Mouse (Mus musculus) 416B (cell line): Measurements from ENCODE around the gene Zfhx3.

Experiments used
- DNase-seq: peaks from one replicate; pipeline ENCODE4 v3.0.0; 2011; ENCODE audit warnings: low read depth

Gene Zfhx3

GRCm38 (mm10) chr8:108798012-108798411 is 855.6 kb downstream of the Zfhx3 start:
- DNase-seq = no peak

GRCm38 (mm10) chr8:108799250-108799649 is 856.8 kb downstream of the Zfhx3 start:
- no peak for DNase-seq

GRCm38 (mm10) chr8:108800357-108800756 is 857.9 kb downstream of the Zfhx3 start:
- no peak for DNase-seq

GRCm38 (mm10) chr8:108803017-108803416 is 860.6 kb downstream of the Zfhx3 start:
- peak; percentile 11 for DNase-seq

- no peak for DNase-seq
Measured at GRCm38 (mm10) chr8:108811694-108812093, 869.2 kb downstream of the Zfhx3 start.

GRCm38 (mm10) chr8:108813375-108813774 is 870.9 kb downstream of the Zfhx3 start:
- no peak for DNase-seq

GRCm38 (mm10) chr8:108819271-108819671 is 876.8 kb downstream of the Zfhx3 start:
- DNase-seq = peak; percentile 36

- DNase-seq = peak; percentile 80
Measured at GRCm38 (mm10) chr8:108819826-108820225, 877.4 kb downstream of the Zfhx3 start.

- DNase-seq = peak; percentile 41
Measured at GRCm38 (mm10) chr8:108820634-108821033, 878.2 kb downstream of the Zfhx3 start.

GRCm38 (mm10) chr8:108822841-108823266 is 880.4 kb downstream of the Zfhx3 start:
- peak; percentile 76 for DNase-seq

- no peak for DNase-seq
Measured at GRCm38 (mm10) chr8:108824049-108824448, 881.6 kb downstream of the Zfhx3 start.

- DNase-seq = no peak
Measured at GRCm38 (mm10) chr8:108826414-108826813, 884.0 kb downstream of the Zfhx3 start.

GRCm38 (mm10) chr8:108827428-108827827 is 885.0 kb downstream of the Zfhx3 start:
- peak; percentile 22 for DNase-seq

GRCm38 (mm10) chr8:108829305-108829717 is 886.9 kb downstream of the Zfhx3 start:
- no peak for DNase-seq

GRCm38 (mm10) chr8:108835143-108835542 is 892.7 kb downstream of the Zfhx3 start:
- DNase-seq = no peak

GRCm38 (mm10) chr8:108837788-108838187 is 895.3 kb downstream of the Zfhx3 start:
- DNase-seq = no peak

- no peak for DNase-seq
Measured at GRCm38 (mm10) chr8:108838761-108839160, 896.3 kb downstream of the Zfhx3 start.

GRCm38 (mm10) chr8:108842307-108842706 is 899.9 kb downstream of the Zfhx3 start:
- peak; percentile 35 for DNase-seq

GRCm38 (mm10) chr8:108846174-108846573 is 903.7 kb downstream of the Zfhx3 start:
- no peak for DNase-seq

GRCm38 (mm10) chr8:108846827-108847226 is 904.4 kb downstream of the Zfhx3 start:
- DNase-seq = no peak

- DNase-seq = peak; percentile 11
Measured at GRCm38 (mm10) chr8:108847356-108847755, 904.9 kb downstream of the Zfhx3 start.

- peak; percentile 17 for DNase-seq
Measured at GRCm38 (mm10) chr8:108848484-108848883, 906.0 kb downstream of the Zfhx3 start.

- no peak for DNase-seq
Measured at GRCm38 (mm10) chr8:108853028-108853427, 910.6 kb downstream of the Zfhx3 start.

GRCm38 (mm10) chr8:108854444-108855102 is 912.1 kb downstream of the Zfhx3 start:
- DNase-seq = no peak
